Mouse (Mus musculus) retina, postnatal 1 day (tissue): Measurements from ENCODE around the gene H2al1k.
"Not testable (repeated sequence)": the region's sequence is repeated elsewhere in the genome, so short reads cannot be mapped to it uniquely, and the experiment has no call there.

ENCODE experiments used
- DNase-seq: peaks from one replicate; pipeline ENCODE4 v3.0.0-alpha.2; 2012

H2al1k gene

DNA sequence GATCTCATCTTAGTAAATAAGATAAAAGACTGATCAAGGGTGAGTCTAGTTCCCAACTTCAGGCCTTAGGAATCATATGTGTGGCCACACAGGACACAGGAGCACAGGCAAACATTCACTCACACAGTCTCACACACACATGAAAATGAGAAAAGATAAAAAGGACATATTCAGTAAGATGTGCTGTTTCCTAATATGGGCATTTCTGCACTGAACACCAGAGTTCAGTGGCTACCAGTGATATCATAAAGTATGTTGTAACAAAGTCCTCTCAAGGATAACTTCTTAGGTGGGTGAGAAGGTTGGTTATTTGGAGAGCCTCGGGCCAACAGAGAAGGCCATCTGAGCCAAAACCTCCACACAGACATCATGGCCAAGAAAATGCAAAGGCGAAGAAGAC lies at the start of gene H2al1k:
TSS of gene H2al1k (plus strand) at position 301 of the 400 bp plus-strand sequence.
- not testable (repeated sequence) for DNase-seq

DNA sequence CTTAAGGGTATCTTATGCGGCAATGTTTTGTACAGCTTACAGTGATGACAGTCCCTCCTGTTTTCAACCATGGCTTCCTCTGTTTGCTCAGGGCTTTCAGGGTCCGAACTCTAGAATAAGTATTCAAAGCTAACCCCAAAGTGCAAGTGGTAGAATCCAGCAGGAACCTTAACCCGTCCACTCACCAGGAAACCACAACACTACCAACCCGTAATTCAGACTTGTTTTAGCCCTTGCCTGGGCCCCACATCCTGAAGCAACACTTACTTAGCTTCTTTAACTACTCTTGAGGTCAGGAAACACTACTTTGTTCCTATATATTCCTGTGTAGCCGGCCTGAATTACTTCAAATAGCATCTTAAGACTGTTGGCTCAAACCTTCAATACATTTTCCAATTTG lies 47.6 kb upstream of the H2al1k start:
- DNase-seq = no peak

DNA sequence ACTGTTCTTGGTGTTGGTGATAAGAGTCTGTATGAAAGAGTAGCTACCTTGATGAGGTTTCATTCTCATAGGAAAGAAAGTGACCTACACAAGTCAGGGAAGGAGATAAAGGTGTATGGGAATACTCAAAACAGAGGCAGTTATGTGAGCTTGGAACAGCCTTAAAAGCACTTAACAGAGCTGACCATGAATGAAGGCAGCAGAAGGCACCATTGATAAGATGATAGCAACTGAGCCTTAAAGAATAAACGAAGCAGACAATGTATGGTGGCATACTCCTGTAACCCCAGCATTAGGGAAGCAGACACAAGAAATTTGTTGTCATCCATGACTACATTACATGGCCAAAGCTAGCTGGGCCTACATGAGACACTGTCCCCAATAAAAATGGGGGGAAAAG lies 47.0 kb upstream of the H2al1k start:
- DNase-seq = no peak

DNA sequence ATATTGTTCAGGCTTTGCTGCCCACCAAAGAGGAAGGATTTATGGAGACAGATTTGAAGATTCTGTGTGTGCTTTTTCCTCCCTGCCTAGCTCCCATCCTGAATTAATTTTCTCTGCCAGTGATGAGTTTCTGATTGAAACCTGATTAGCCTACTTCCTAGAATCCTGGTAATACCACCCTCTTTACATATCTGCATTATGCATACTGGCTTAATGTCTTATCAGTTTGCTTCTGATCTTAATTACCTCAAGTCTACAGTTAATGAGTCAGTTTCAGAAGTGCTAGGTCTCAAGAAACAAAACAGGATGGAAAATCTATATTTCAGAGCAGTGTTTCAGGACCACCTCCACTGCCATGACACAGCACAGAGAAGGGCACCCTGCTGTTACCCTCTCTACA lies 34.0 kb upstream of the H2al1k start:
- DNase-seq = not testable (repeated sequence)

DNA sequence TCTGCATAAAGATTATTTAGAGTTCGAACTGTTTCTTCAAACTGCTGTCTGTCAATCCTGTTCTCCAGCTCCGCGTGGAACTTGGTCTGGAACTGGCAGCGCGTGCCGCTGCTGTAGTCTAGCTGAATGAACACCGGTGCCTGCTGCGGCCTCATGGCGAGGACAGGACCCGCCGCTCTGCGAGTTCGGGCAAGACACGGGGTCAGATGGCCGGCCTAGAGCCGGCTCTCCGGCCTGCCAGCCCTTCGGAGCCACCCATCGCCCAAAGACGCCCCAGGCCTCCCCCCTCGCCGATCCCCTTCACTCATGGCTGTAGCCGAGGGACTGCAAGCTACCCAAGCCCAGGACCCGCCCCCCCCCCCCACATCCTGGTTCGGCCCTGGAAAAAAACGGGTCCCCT lies 22.5 kb upstream of the H2al1k start:
- not testable (repeated sequence) for DNase-seq

DNA sequence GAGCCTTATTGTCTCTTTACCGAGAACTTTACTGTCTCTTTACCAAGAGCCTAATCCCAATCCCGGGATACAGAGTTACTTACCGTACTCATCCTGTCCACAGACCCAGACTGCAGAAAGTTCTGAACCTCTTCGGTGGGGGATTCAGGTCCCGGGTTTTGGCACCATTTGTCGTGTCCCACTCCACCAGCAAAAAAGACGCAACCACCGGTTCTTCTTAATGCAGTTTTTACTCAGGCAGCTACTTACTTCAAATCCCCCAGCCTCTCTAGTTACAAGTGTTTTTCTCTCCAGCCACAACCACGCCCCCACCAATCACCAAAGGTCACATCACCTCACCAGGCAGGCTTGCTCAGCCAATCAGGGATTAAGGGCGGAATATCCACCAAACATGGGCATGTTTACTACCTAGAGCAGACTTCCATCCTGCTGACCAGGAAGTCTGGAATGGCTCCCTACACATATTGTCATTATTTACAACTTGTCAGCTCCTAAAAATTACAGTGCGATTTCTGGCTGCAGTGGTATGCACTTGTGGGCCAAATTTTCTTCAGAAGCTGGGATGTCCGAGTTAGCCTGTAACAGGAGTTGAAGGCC lies 18.0 kb upstream of the H2al1k start:
- not testable (repeated sequence) for DNase-seq

DNA sequence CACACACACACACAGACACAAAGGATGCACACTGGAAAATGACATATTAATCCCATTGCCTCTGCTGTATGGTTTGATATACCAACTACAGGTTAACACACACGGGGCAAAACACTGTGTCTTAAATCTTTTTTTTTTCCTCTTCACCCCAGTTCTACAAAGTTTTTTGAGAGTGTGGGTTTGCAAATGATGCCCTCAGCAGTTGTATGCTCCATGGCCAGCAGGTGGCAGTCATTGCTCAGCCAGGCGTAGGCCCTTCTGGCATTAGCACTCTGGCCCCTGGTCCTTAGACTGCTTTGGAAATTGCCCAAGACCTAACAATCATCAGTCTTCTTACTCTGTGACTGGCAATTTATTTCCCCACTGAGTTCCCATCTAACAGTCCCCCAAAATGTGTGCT lies 17.4 kb upstream of the H2al1k start:
- DNase-seq = not testable (repeated sequence)

DNA sequence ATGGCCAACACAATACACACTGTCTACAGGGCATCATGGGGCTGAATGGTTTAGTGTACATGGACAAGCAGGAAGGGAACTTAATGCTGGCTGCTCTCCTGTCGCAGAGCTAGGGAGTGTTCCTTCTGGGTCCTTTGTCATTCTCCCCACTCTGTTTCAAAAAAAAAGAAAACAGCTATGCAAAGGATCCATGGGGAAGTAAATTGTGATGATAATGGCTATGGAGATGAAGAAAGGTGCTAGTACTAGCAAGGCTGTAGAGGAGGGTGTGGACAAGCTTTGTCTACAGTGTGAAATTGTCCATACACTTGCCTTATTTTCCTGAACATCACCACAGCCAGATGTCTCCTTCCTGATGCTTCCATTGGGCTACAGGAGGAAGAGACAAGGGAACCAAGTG lies 15.4 kb upstream of the H2al1k start:
- not testable (repeated sequence) for DNase-seq

DNA sequence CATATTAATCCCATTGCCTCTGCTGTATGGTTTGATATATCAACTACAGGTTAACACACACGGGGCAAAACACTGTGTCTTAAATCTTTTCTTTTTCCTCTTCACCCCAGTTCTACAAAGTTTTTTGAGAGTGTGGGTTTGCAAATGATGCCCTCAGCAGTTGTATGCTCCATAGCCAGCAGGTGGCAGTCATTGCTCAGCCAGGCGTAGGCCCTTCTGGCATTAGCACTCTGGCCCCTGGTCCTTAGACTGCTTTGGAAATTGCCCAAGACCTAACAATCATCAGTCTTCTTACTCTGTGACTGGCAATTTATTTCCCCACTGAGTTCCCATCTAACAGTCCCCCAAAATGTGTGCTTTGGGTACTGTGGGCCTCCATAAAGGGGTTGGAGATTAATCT lies 23.6 kb downstream of the H2al1k start:
- DNase-seq = peak; percentile 1

DNA sequence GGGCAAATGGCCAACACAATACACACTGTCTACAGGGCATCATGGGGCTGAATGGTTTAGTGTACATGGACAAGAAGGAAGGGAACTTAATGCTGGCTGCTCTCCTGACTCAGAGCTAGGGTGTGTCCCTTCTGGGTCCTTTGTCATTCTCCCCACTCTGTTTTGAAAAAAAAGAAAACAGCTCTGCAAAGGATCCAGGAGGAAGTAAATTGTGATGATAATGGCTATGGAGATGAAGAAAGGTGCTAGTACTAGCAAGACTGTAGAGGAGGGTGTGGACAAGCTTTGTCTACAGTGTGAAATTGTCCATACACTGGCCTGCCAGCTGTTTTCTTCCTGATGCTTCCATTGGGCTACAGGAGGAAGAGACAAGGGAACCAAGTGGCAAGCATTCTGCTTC lies 25.5 kb downstream of the H2al1k start:
- not testable (repeated sequence) for DNase-seq
